Mouse (Mus musculus): Measurements from ENCODE around the gene Pkd2l1. TPM values are rescaled to one million over a fixed set of nuclear protein-coding genes. Genes with fewer than 3 reads are reported as not detected.
"Not testable (repeated sequence)": the region's sequence is repeated elsewhere in the genome, so short reads cannot be mapped to it uniquely, and the experiment has no call there.

Gene Pkd2l1
- polyA plus RNA-seq, 1 experiment from 2014 or later: 0.29 TPM

- no peaks in the 10 kb centered on the region for H3K9me3 ChIP-seq
- WGBS: 94% methylated on average over 7 of the region's 7 CpGs
- H3K4me2 ChIP-seq: no peak overlapping the region
- H3K4me1 ChIP-seq (replicated peaks): no peaks in the 10 kb centered on the region
- no peaks in the 10 kb centered on the region for H3K27me3 ChIP-seq
- no peak overlapping the region for H3K27ac ChIP-seq (replicated peaks)
- no peak overlapping the region for H3K4me3 ChIP-seq
- ATAC-seq (ENCODE audit: low FRiP score, low read depth): no peak
- peaks cover 76% of the 10 kb centered on the region for H3K36me3 ChIP-seq
- no peak overlapping the region for H3K9ac ChIP-seq
Measured at GRCm38 (mm10) chr19:44121137-44121536, 71.1 kb downstream of the Pkd2l1 start.

- 98% methylated on average over 9 of the region's 9 CpGs for WGBS
- H3K27ac ChIP-seq (replicated peaks); H3K9me3 ChIP-seq; H3K4me1 ChIP-seq (replicated peaks); H3K4me2 ChIP-seq; H3K9ac ChIP-seq; ATAC-seq (ENCODE audit: low FRiP score, low read depth); H3K27me3 ChIP-seq; H3K4me3 ChIP-seq: not testable (repeated sequence)
- peaks cover 77% of the 10 kb centered on the region for H3K36me3 ChIP-seq
Measured at GRCm38 (mm10) chr19:44120686-44121085, 71.6 kb downstream of the Pkd2l1 start.

- Histone ChIP-seq H3K36me3 (peaks cover 71% of the 10 kb centered on the region), H3K27ac (replicated peaks) (no peak overlapping the region), H3K27me3 (no peaks in the 10 kb centered on the region), H3K4me2 (no peak overlapping the region), H3K4me1 (replicated peaks) (no peaks in the 10 kb centered on the region), H3K9ac (no peak overlapping the region), H3K4me3 (no peak overlapping the region), H3K9me3 (no peaks in the 10 kb centered on the region)
- ATAC-seq (ENCODE audit: low FRiP score, low read depth): no peak
Measured at GRCm38 (mm10) chr19:44117793-44118192, 74.4 kb downstream of the Pkd2l1 start.

GRCm38 (mm10) chr19:44111706-44112105 lies 80.5 kb downstream of the Pkd2l1 start:
- H3K4me2 ChIP-seq: no peak overlapping the region
- H3K9ac ChIP-seq: no peak overlapping the region
- no peaks in the 10 kb centered on the region for H3K27me3 ChIP-seq
- no peak overlapping the region for H3K27ac ChIP-seq (replicated peaks)
- no peak overlapping the region for H3K4me3 ChIP-seq
- H3K9me3 ChIP-seq: no peaks in the 10 kb centered on the region
- no peak for ATAC-seq (ENCODE audit: low FRiP score, low read depth)
- WGBS: 50% methylated on average over 7 of the region's 7 CpGs
- H3K4me1 ChIP-seq (replicated peaks): peaks cover 9% of the 10 kb centered on the region
- H3K36me3 ChIP-seq: peaks cover 46% of the 10 kb centered on the region

DNA sequence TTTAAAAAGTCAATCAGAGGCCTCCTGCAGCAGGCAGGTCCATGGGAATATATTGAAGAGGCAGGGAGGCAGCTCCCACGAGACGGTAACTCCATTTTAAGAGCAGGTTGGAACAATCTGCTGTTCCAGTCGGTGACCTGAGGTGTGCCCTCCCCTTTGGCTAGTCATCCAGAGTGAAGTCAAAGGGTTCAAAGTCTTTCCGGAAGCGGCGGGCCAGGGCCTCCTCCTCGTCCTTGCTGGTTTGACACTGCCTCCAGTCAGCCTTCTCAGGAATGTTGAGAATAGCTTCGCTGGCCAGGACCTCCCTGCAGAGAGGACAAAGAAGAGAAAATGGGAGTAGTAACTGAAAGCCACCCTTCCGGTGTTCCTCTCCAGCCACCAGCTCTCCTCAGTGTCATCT lies 81.9 kb downstream of the Pkd2l1 start:
- H3K9ac ChIP-seq: no peak overlapping the region
- no peak overlapping the region for H3K4me3 ChIP-seq
- H3K27me3 ChIP-seq: no peaks in the 10 kb centered on the region
- H3K36me3 ChIP-seq: peaks cover 39% of the 10 kb centered on the region
- no peak overlapping the region for H3K27ac ChIP-seq (replicated peaks)
- ATAC-seq (ENCODE audit: low FRiP score, low read depth): no peak
- WGBS: 94% methylated on average over 9 of the region's 9 CpGs
- H3K9me3 ChIP-seq: no peaks in the 10 kb centered on the region
- H3K4me1 ChIP-seq (replicated peaks): peaks cover 22% of the 10 kb centered on the region
- no peak overlapping the region for H3K4me2 ChIP-seq

GRCm38 (mm10) chr19:44108996-44109395 lies 83.2 kb downstream of the Pkd2l1 start:
- H3K4me2 ChIP-seq: no peak overlapping the region
- peaks cover 30% of the 10 kb centered on the region for H3K4me1 ChIP-seq (replicated peaks)
- no peaks in the 10 kb centered on the region for H3K27me3 ChIP-seq
- peaks cover 27% of the 10 kb centered on the region for H3K36me3 ChIP-seq
- H3K27ac ChIP-seq (replicated peaks): no peak overlapping the region
- H3K9ac ChIP-seq: no peak overlapping the region
- no peak for ATAC-seq (ENCODE audit: low FRiP score, low read depth)
- no peaks in the 10 kb centered on the region for H3K9me3 ChIP-seq
- H3K4me3 ChIP-seq: no peak overlapping the region

- WGBS: 27% methylated on average over 22 of the region's 22 CpGs
- Histone ChIP-seq H3K27me3 (no peaks in the 10 kb centered on the region), H3K9me3 (no peaks in the 10 kb centered on the region), H3K9ac (peak overlapping the region; percentile 97), H3K4me1 (replicated peaks) (peaks cover 30% of the 10 kb centered on the region), H3K27ac (replicated peaks) (peak overlapping the region; percentile 81), H3K4me2 (peak overlapping the region; percentile 83), H3K36me3 (peaks cover 16% of the 10 kb centered on the region), H3K4me3 (peak overlapping the region; percentile 99)
- ATAC-seq (ENCODE audit: low FRiP score, low read depth): peak; percentile 57; the same call in 1 of the 2 replicates
Measured at GRCm38 (mm10) chr19:44107661-44108521, 84.4 kb downstream of the Pkd2l1 start.

- WGBS: 1% methylated on average over 67 of the region's 67 CpGs
- Histone ChIP-seq H3K27ac (replicated peaks) (peak within 1 kb of the TSS; percentile 81), H3K9ac (peak within 1 kb of the TSS; percentile 97), H3K4me2 (peak within 1 kb of the TSS; percentile 83), H3K9me3 (no peaks in the 10 kb centered on the region), H3K4me1 (replicated peaks) (peaks cover 30% of the 10 kb centered on the region), H3K4me3 (peak within 1 kb of the TSS; percentile 99), H3K36me3 (peaks cover 9% of the 10 kb centered on the region; the same call in 1 of the 2 replicates), H3K27me3 (no peaks in the 10 kb centered on the region)
- ATAC-seq (ENCODE audit: low FRiP score, low read depth): peak; percentile 99
Measured at GRCm38 (mm10) chr19:44106831-44107660, 85.2 kb downstream of the Pkd2l1 start, which contains the start of gene Chuk. Gene Chuk (minus strand): TSS chr19:44107480.

DNA sequence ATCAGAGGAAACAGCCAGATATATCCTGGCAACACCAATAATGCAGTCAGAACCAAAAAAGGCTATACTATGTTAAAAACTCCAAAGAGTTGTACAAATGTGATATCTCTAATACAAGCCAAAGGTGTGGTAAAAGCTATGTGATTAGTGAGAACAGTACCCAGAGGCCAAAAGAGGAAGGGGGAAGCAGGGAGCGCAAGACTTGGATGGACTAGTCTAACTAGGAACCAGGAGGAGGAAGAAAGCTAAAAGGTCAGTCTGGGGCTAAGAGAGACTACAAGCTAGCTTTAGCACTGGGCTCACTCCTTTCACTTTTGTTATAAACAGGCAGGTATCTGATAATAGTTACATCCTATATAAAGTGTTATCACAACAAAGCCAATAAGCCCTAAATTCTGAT lies 87.8 kb downstream of the Pkd2l1 start:
- peaks cover 6% of the 10 kb centered on the region; the same call in 1 of the 2 replicates for H3K36me3 ChIP-seq
- WGBS: 95% methylated on average over 1 of the region's 1 CpGs
- H3K4me2 ChIP-seq: no peak overlapping the region
- no peaks in the 10 kb centered on the region for H3K27me3 ChIP-seq
- peaks cover 30% of the 10 kb centered on the region for H3K4me1 ChIP-seq (replicated peaks)
- H3K9ac ChIP-seq: no peak overlapping the region
- H3K4me3 ChIP-seq: no peak overlapping the region
- no peak overlapping the region for H3K27ac ChIP-seq (replicated peaks)
- no peak for ATAC-seq (ENCODE audit: low FRiP score, low read depth)
- H3K9me3 ChIP-seq: no peaks in the 10 kb centered on the region

DNA sequence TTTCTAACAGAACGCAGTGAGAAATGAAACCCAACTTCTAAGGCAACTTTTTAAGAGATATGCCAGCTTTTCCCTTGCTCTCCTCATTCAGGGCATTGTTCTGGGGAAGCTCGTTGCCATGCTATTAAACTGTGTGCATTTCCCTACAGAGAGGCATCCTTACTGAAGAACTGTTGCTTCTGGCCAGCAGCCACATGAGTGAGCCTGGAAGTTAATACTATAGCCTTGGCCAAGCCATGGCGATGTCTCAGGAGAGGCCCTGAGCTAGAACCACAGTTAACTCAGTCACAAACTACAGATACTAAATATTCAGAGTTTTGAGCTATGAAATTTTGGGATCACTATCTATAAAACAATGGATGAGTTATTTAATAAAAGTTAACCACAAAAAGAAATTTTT lies 89.2 kb downstream of the Pkd2l1 start:
- Histone ChIP-seq H3K9ac (no peak overlapping the region), H3K4me2 (no peak overlapping the region), H3K4me3 (no peak overlapping the region), H3K27me3 (no peaks in the 10 kb centered on the region), H3K4me1 (replicated peaks) (peaks cover 26% of the 10 kb centered on the region), H3K27ac (replicated peaks) (no peak overlapping the region), H3K36me3 (peaks cover 8% of the 10 kb centered on the region), H3K9me3 (no peaks in the 10 kb centered on the region)
- WGBS: 83% methylated on average over 3 of the region's 3 CpGs
- no peak for ATAC-seq (ENCODE audit: low FRiP score, low read depth)

- H3K9ac ChIP-seq: no peak overlapping the region
- no peak overlapping the region for H3K4me2 ChIP-seq
- no peaks in the 10 kb centered on the region for H3K9me3 ChIP-seq
- H3K27ac ChIP-seq (replicated peaks): no peak overlapping the region
- ATAC-seq (ENCODE audit: low FRiP score, low read depth): no peak
- H3K4me3 ChIP-seq: no peak overlapping the region
- H3K4me1 ChIP-seq (replicated peaks): peaks cover 12% of the 10 kb centered on the region
- no peaks in the 10 kb centered on the region for H3K27me3 ChIP-seq
- peaks cover 23% of the 10 kb centered on the region for H3K36me3 ChIP-seq
Measured at GRCm38 (mm10) chr19:44100840-44101239, 91.4 kb downstream of the Pkd2l1 start.
